Mouse (Mus musculus): ENCODE data around the gene 4930519G04Rik. TPM values are rescaled to one million over a fixed set of nuclear protein-coding genes. Genes with fewer than 3 reads are reported as not detected.
"Not testable (repeated sequence)": the region's sequence is repeated elsewhere in the genome, so short reads cannot be mapped to it uniquely, and the experiment has no call there.

4930519G04Rik gene
- not detected in 2 replicates for polyA plus RNA-seq (2016; fragmentation: Nextera tagmentation; extraction: Ambion mirVana)

GRCm38 (mm10) chr5:114853364-114853763, at the start of gene 4930519G04Rik:
Gene 4930519G04Rik (plus strand): TSS chr5:114853664.
- not testable (repeated sequence) for H3K4me3 ChIP-seq; H3K27ac ChIP-seq; H3K4me1 ChIP-seq; H3K9me3 ChIP-seq; DNase-seq (ENCODE audit: extremely low spot score, low spot score); H3K36me3 ChIP-seq (replicated peaks)
- peaks cover 12% of the 10 kb centered on the region for H3K27me3 ChIP-seq (ENCODE audit: poor library complexity, severe bottlenecking)
- WGBS, result 74% methylated on average over 3 of the region's 5 CpGs

DNA sequence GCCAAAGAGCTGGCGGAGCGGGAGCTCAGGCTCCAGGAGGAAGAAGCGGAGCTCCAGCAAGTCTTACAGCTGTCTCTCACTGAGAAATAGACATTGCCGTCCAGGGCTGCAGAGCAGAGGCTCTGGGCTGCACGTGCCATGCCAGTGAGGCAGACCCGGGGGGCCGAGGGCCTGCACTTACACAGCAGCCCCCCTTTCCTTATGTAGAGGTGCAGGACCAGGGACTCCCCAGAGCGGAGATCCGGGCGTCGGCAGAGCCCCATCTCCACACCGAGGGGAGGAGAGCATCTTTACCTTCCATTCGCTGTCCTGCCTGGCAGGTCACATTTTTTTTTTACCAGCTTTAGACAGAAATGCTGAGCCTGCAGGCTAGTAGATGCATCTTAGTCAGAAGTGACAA, 49.1 kb upstream of the 4930519G04Rik start:
- Histone ChIP-seq H3K9me3 (no peaks in the 10 kb centered on the region), H3K27me3 (ENCODE audit: poor library complexity, severe bottlenecking) (no peaks in the 10 kb centered on the region), H3K4me1 (peaks cover 38% of the 10 kb centered on the region), H3K4me3 (no peak overlapping the region), H3K36me3 (replicated peaks) (peaks cover 99% of the 10 kb centered on the region), H3K27ac (no peak overlapping the region)
- DNase-seq (ENCODE audit: extremely low spot score, low spot score), result no peak
- 81% methylated on average over 13 of the region's 13 CpGs for WGBS

DNA sequence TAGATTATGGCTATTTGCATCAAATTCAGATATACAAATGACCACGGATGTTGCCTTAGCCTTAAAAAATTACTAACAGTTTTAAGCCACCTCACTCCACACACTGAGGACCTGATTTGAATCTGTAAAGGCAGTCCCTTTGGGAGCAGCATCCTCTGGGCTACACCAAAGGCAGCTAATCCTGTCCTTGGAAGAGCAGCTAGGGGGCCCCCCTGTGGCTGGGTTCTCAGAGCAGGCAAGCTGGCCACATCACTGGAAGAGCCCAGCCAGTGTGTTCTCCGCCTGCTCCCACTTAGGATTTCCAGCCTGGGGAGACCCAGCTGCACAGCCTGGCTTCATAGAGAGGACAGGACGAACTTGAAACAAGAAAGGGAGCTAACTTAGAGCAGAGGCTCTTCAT, 48.5 kb upstream of the 4930519G04Rik start:
- Histone ChIP-seq H3K36me3 (replicated peaks) (peaks cover 99% of the 10 kb centered on the region), H3K4me1 (peaks cover 44% of the 10 kb centered on the region), H3K4me3 (no peak overlapping the region), H3K27me3 (ENCODE audit: poor library complexity, severe bottlenecking) (no peaks in the 10 kb centered on the region), H3K9me3 (no peaks in the 10 kb centered on the region), H3K27ac (no peak overlapping the region)
- no peak for DNase-seq (ENCODE audit: extremely low spot score, low spot score)
- WGBS, result 40% methylated on average over 3 of the region's 3 CpGs

GRCm38 (mm10) chr5:114805436-114806350, 47.8 kb upstream of the 4930519G04Rik start:
- no peaks in the 10 kb centered on the region for H3K27me3 ChIP-seq (ENCODE audit: poor library complexity, severe bottlenecking)
- 85% methylated on average over 15 of the region's 15 CpGs for WGBS
- peaks cover 99% of the 10 kb centered on the region for H3K36me3 ChIP-seq (replicated peaks)
- no peak overlapping the region for H3K27ac ChIP-seq
- no peaks in the 10 kb centered on the region for H3K9me3 ChIP-seq
- no peak overlapping the region for H3K4me3 ChIP-seq
- peaks cover 45% of the 10 kb centered on the region for H3K4me1 ChIP-seq
- DNase-seq (ENCODE audit: extremely low spot score, low spot score), result no peak

- H3K4me3 ChIP-seq, result no peak overlapping the region
- no peaks in the 10 kb centered on the region for H3K27me3 ChIP-seq (ENCODE audit: poor library complexity, severe bottlenecking)
- peaks cover 44% of the 10 kb centered on the region for H3K4me1 ChIP-seq
- WGBS, result 89% methylated on average over 8 of the region's 8 CpGs
- H3K27ac ChIP-seq, result 0 out of 2 replicates have a peak overlapping the region, but pooled peaks have one; percentile 35
- H3K36me3 ChIP-seq (replicated peaks), result peaks cover 100% of the 10 kb centered on the region
- no peaks in the 10 kb centered on the region for H3K9me3 ChIP-seq
- DNase-seq (ENCODE audit: extremely low spot score, low spot score), result no peak
These were observed 46.8 kb upstream of the 4930519G04Rik start for GRCm38 (mm10) chr5:114806636-114807035.

DNA sequence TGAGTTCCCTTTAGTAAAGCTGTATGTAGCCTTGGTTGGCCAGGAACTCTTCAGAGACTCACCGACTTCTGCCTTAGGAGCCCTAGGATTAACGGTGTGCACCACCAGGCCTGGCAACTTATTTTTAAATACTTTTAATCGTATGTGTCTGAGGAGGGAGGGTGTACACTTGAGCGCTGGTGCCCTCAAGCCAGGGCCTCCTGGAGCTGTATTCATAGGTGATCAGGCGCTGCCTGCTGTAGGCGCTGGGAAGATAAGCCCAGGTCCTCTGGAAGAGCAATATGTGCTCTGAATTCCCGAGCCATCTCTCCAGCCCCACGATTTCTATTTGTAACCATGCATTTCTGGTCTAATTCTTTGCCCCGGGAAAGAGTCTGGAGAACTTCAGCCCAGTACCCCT, 46.4 kb upstream of the 4930519G04Rik start:
- Histone ChIP-seq H3K4me1 (peaks cover 43% of the 10 kb centered on the region), H3K36me3 (replicated peaks) (peaks cover 99% of the 10 kb centered on the region), H3K27me3 (ENCODE audit: poor library complexity, severe bottlenecking) (no peaks in the 10 kb centered on the region), H3K27ac (peak overlapping the region; percentile 35; the same call in 1 of the 2 replicates), H3K9me3 (no peaks in the 10 kb centered on the region), H3K4me3 (no peak overlapping the region)
- DNase-seq (ENCODE audit: extremely low spot score, low spot score), result no peak
- 52% methylated on average over 9 of the region's 9 CpGs for WGBS

DNA sequence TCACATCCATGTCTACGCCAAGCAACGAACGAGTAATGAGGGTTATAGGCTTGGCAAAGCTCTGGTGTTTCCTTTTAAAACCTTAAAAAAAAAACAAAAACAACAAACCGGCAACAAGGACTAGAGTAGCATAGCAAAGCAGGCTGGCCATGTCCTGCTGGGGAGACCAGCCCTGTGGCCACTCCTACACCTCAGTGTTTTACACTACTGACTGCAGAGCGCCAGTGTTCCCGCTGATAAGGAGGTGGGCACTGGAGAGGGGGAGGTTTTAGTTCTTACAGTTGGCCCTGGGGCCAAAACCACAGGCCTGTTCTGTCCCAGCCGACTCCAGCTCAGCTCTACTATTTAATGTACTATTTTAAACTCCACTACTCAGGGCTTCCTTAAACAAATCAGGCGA, 46.0 kb upstream of the 4930519G04Rik start:
- Histone ChIP-seq H3K27me3 (ENCODE audit: poor library complexity, severe bottlenecking) (no peaks in the 10 kb centered on the region), H3K4me3 (no peak overlapping the region), H3K36me3 (replicated peaks) (peaks cover 99% of the 10 kb centered on the region), H3K4me1 (peaks cover 47% of the 10 kb centered on the region), H3K27ac (no peak overlapping the region), H3K9me3 (no peaks in the 10 kb centered on the region)
- no peak for DNase-seq (ENCODE audit: extremely low spot score, low spot score)
- 36% methylated on average over 8 of the region's 8 CpGs for WGBS

- H3K4me1 ChIP-seq, result peaks cover 52% of the 10 kb centered on the region
- H3K27me3 ChIP-seq (ENCODE audit: poor library complexity, severe bottlenecking), result no peaks in the 10 kb centered on the region
- DNase-seq (ENCODE audit: extremely low spot score, low spot score), result no peak
- H3K4me3 ChIP-seq, result no peak overlapping the region
- no peak overlapping the region for H3K27ac ChIP-seq
- H3K9me3 ChIP-seq, result no peaks in the 10 kb centered on the region
- peaks cover 99% of the 10 kb centered on the region for H3K36me3 ChIP-seq (replicated peaks)
- WGBS, result 64% methylated on average over 6 of the region's 6 CpGs
These were observed 45.6 kb upstream of the 4930519G04Rik start for GRCm38 (mm10) chr5:114807893-114808292.

DNA sequence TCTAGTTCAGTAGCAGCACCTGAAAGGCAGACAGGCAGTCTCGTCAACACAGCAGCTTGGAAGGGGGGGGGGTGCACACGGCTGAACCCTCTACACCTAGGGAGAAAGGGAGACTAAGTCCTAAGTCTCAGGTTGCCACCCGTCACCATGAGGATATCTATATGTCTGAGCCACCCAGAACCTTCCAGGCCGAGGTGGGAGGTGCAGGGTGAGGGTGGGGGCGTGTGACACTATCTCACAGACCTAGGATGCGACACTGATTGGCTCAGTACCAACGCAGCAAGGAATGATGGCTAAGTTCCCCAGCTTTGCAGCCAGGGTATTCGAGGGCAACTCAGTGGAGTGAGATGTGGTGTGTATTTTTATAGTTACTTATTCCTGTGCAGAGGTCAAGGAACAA, 45.1 kb upstream of the 4930519G04Rik start:
- Histone ChIP-seq H3K9me3 (no peaks in the 10 kb centered on the region), H3K27me3 (ENCODE audit: poor library complexity, severe bottlenecking) (no peaks in the 10 kb centered on the region), H3K4me3 (no peak overlapping the region), H3K4me1 (peaks cover 53% of the 10 kb centered on the region), H3K27ac (no peak overlapping the region), H3K36me3 (replicated peaks) (peaks cover 94% of the 10 kb centered on the region)
- no peak for DNase-seq (ENCODE audit: extremely low spot score, low spot score)
- WGBS, result 82% methylated on average over 8 of the region's 8 CpGs

- Histone ChIP-seq H3K36me3 (replicated peaks) (peaks cover 85% of the 10 kb centered on the region), H3K9me3 (no peaks in the 10 kb centered on the region), H3K27me3 (ENCODE audit: poor library complexity, severe bottlenecking) (no peaks in the 10 kb centered on the region), H3K4me3 (no peak overlapping the region), H3K27ac (no peak overlapping the region), H3K4me1 (peaks cover 58% of the 10 kb centered on the region)
- no peak for DNase-seq (ENCODE audit: extremely low spot score, low spot score)
- 83% methylated on average over 10 of the region's 10 CpGs for WGBS
These were observed 44.2 kb upstream of the 4930519G04Rik start for GRCm38 (mm10) chr5:114809181-114809756.

GRCm38 (mm10) chr5:114809826-114810225, 43.6 kb upstream of the 4930519G04Rik start:
- H3K36me3 ChIP-seq (replicated peaks), result peaks cover 79% of the 10 kb centered on the region
- peaks cover 58% of the 10 kb centered on the region for H3K4me1 ChIP-seq
- H3K27me3 ChIP-seq (ENCODE audit: poor library complexity, severe bottlenecking), result no peaks in the 10 kb centered on the region
- no peak for DNase-seq (ENCODE audit: extremely low spot score, low spot score)
- WGBS, result 94% methylated on average over 5 of the region's 5 CpGs
- no peaks in the 10 kb centered on the region for H3K9me3 ChIP-seq
- no peak overlapping the region for H3K4me3 ChIP-seq
- no peak overlapping the region for H3K27ac ChIP-seq

DNA sequence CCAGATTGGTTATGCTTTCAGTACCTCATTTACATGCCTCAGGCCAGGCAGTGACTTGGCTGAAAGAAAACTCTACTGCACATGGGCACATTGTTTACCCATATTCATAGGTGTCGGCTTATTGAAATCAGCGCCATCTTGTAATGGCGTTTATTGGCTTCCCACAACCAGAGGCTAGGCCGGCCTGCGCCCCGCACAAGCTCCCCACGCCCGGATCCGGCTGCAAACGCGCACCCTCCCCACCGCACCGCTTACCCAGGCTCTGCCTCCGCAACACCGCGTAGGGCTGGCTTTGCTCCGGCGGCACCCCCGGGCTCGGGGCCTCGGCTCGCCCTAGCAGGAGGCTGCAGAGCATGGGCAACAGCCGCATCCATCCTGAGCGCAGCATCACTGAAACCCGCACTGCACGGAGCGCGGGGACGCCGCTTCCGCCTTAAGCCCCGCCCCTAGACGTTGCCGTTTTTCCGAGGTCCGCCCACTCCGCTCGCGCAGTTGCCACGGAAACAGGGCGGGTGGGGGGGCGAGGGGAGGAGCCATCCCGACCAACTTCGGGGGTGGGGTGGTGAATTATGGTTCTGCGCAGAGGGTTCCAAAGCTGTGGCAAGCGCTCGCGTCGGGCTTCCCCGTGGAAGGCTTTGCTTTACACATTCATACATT, 39.8 kb upstream of the 4930519G04Rik start:
- Histone ChIP-seq H3K9me3 (no peaks in the 10 kb centered on the region), H3K4me3 (peak overlapping the region; percentile 94), H3K4me1 (peaks cover 43% of the 10 kb centered on the region), H3K27me3 (ENCODE audit: poor library complexity, severe bottlenecking) (no peaks in the 10 kb centered on the region), H3K36me3 (replicated peaks) (peaks cover 53% of the 10 kb centered on the region), H3K27ac (peak overlapping the region; percentile 96)
- 1% methylated on average over 50 of the region's 50 CpGs for WGBS
- DNase-seq (ENCODE audit: extremely low spot score, low spot score), result peak; percentile 91
